Mouse (Mus musculus) spleen, adult 2 months (tissue): ENCODE data around the gene Nabp1.

Experiments
- CTCF ChIP-seq: fragments of 200-500 bp; IDR thresholded peaks from 2 replicates; pipeline ENCODE4 v1.5.1; 2011; ENCODE audit warnings: mild to moderate bottlenecking, inconsistent platforms; ENCODE audit not compliant: insufficient read depth, insufficient read length, insufficient replicate concordance; ENCODE audit errors: extremely low read depth
- POLR2A ChIP-seq: fragments of 200-500 bp; IDR thresholded peaks from 2 replicates; pipeline ENCODE4 v1.6.1; 2011; ENCODE audit warnings: low read depth, low read length, inconsistent platforms

DNA sequence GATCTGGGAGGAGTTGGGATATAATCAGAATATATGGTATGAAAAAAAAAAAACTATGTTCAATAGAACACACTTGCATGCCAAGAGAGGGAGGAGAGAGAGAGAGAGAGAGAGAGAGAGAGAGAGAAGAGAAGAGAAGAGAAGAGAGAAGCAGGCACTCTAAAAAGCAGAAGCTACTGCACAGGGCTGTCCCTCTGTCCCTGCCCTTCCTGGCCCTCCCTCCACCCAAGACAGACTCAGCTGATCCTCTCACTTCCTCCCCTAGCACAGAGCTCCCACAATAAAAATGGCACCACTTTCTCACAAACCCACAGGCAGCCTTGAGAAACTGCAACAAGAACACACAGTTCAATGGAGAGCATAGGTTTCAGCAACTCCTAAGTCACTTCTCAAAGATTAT is 2.2 kb upstream of the Nabp1 start:
- TF ChIP-seq CTCF (no peak), POLR2A (no peak)
